Mouse (Mus musculus): ENCODE results near the gene Ren1. TPM values are rescaled to one million over a fixed set of nuclear protein-coding genes. Genes with fewer than 3 reads are reported as not detected.

Gene Ren1
- polyA plus RNA-seq, 1 experiment from 2014 or later = 2.7 TPM

- Histone ChIP-seq H3K4me3 (replicated peaks) (no peak overlapping the region), H3K9ac (no peak overlapping the region), H3K4me2 (replicated peaks) (no peak overlapping the region), H3K4me1 (replicated peaks) (peaks cover 34% of the 10 kb centered on the region), H3K27me3 (replicated peaks) (peaks cover 11% of the 10 kb centered on the region; the same call in 1 of the 2 replicates), H3K36me3 (no peaks in the 10 kb centered on the region), H3K27ac (no peak overlapping the region), H3K9me3 (no peaks in the 10 kb centered on the region)
- 38% methylated on average over 10 of the region's 10 CpGs for WGBS
- ATAC-seq = no peak
Observed at GRCm38 (mm10) chr1:133366951-133367605, 16.8 kb downstream of the Ren1 start.

GRCm38 (mm10) chr1:133367606-133368488 is 17.5 kb downstream of the Ren1 start:
- no peak for ATAC-seq
- peaks cover 11% of the 10 kb centered on the region; the same call in 1 of the 2 replicates for H3K27me3 ChIP-seq (replicated peaks)
- no peak overlapping the region for H3K4me3 ChIP-seq (replicated peaks)
- peak overlapping the region; percentile 60; the same call in 1 of the 2 replicates for H3K27ac ChIP-seq
- peak overlapping the region; percentile 17; the same call in 1 of the 2 replicates for H3K9ac ChIP-seq
- peak overlapping the region; percentile 36; the same call in 1 of the 2 replicates for H3K4me2 ChIP-seq (replicated peaks)
- peaks cover 37% of the 10 kb centered on the region for H3K4me1 ChIP-seq (replicated peaks)
- H3K36me3 ChIP-seq = no peaks in the 10 kb centered on the region
- H3K9me3 ChIP-seq = no peaks in the 10 kb centered on the region
- 20% methylated on average over 11 of the region's 11 CpGs for WGBS

- Histone ChIP-seq H3K36me3 (no peaks in the 10 kb centered on the region), H3K9me3 (no peaks in the 10 kb centered on the region), H3K4me3 (replicated peaks) (no peak overlapping the region), H3K4me2 (replicated peaks) (no peak overlapping the region), H3K4me1 (replicated peaks) (peaks cover 33% of the 10 kb centered on the region), H3K9ac (no peak overlapping the region), H3K27me3 (replicated peaks) (peaks cover 11% of the 10 kb centered on the region; the same call in 1 of the 2 replicates), H3K27ac (no peak overlapping the region)
- WGBS = 67% methylated on average over 10 of the region's 10 CpGs
- ATAC-seq = no peak
Observed at GRCm38 (mm10) chr1:133368644-133369043, 18.3 kb downstream of the Ren1 start.

- H3K36me3 ChIP-seq = no peaks in the 10 kb centered on the region
- H3K9me3 ChIP-seq = no peaks in the 10 kb centered on the region
- WGBS = 53% methylated on average over 4 of the region's 4 CpGs
- H3K4me3 ChIP-seq (replicated peaks) = no peak overlapping the region
- no peak overlapping the region for H3K9ac ChIP-seq
- H3K27me3 ChIP-seq (replicated peaks) = no peaks in the 10 kb centered on the region
- no peak overlapping the region for H3K4me2 ChIP-seq (replicated peaks)
- no peak overlapping the region for H3K27ac ChIP-seq
- no peak for ATAC-seq
- H3K4me1 ChIP-seq (replicated peaks) = peaks cover 25% of the 10 kb centered on the region
Observed at GRCm38 (mm10) chr1:133370352-133370751, 20.0 kb downstream of the Ren1 start.

- H3K36me3 ChIP-seq = no peaks in the 10 kb centered on the region
- H3K4me2 ChIP-seq (replicated peaks) = no peak overlapping the region
- H3K27me3 ChIP-seq (replicated peaks) = no peaks in the 10 kb centered on the region
- H3K4me3 ChIP-seq (replicated peaks) = no peak overlapping the region
- WGBS = 68% methylated on average over 6 of the region's 6 CpGs
- no peaks in the 10 kb centered on the region for H3K9me3 ChIP-seq
- peaks cover 31% of the 10 kb centered on the region for H3K4me1 ChIP-seq (replicated peaks)
- no peak for ATAC-seq
- no peak overlapping the region for H3K9ac ChIP-seq
- no peak overlapping the region for H3K27ac ChIP-seq
Observed at GRCm38 (mm10) chr1:133371431-133371830, 21.1 kb downstream of the Ren1 start.

- H3K27ac ChIP-seq = no peak overlapping the region
- ATAC-seq = no peak
- no peak overlapping the region for H3K4me2 ChIP-seq (replicated peaks)
- no peak overlapping the region for H3K4me3 ChIP-seq (replicated peaks)
- H3K36me3 ChIP-seq = no peaks in the 10 kb centered on the region
- no peaks in the 10 kb centered on the region for H3K9me3 ChIP-seq
- peaks cover 31% of the 10 kb centered on the region for H3K4me1 ChIP-seq (replicated peaks)
- WGBS = 54% methylated on average over 8 of the region's 8 CpGs
- H3K27me3 ChIP-seq (replicated peaks) = no peaks in the 10 kb centered on the region
- no peak overlapping the region for H3K9ac ChIP-seq
Observed at GRCm38 (mm10) chr1:133372113-133372512, 21.8 kb downstream of the Ren1 start.

GRCm38 (mm10) chr1:133375696-133376346 is 25.5 kb downstream of the Ren1 start:
- 0 out of 2 replicates have a peak overlapping the region, but pooled peaks have one; percentile 3 for H3K4me2 ChIP-seq (replicated peaks)
- H3K27me3 ChIP-seq (replicated peaks) = no peaks in the 10 kb centered on the region
- no peaks in the 10 kb centered on the region for H3K9me3 ChIP-seq
- no peak overlapping the region for H3K4me3 ChIP-seq (replicated peaks)
- 0 out of 2 replicates have a peak, but pooled peaks cover 20% of the 10 kb centered on the region for H3K4me1 ChIP-seq (replicated peaks)
- peak; percentile 90 for ATAC-seq
- no peaks in the 10 kb centered on the region for H3K36me3 ChIP-seq
- WGBS = 51% methylated on average over 10 of the region's 10 CpGs
- no peak overlapping the region for H3K27ac ChIP-seq
- no peak overlapping the region for H3K9ac ChIP-seq

- Histone ChIP-seq H3K27ac (no peak overlapping the region), H3K27me3 (replicated peaks) (no peaks in the 10 kb centered on the region), H3K36me3 (no peaks in the 10 kb centered on the region), H3K9me3 (no peaks in the 10 kb centered on the region), H3K4me1 (replicated peaks) (0 out of 2 replicates have a peak, but pooled peaks cover 16% of the 10 kb centered on the region), H3K9ac (no peak overlapping the region), H3K4me3 (replicated peaks) (no peak overlapping the region), H3K4me2 (replicated peaks) (no peak overlapping the region)
- 87% methylated on average over 5 of the region's 5 CpGs for WGBS
- no peak for ATAC-seq
Observed at GRCm38 (mm10) chr1:133377547-133377946, 27.2 kb downstream of the Ren1 start.

GRCm38 (mm10) chr1:133379254-133379985 is 29.1 kb downstream of the Ren1 start:
- H3K36me3 ChIP-seq = peaks cover 7% of the 10 kb centered on the region; the same call in 1 of the 2 replicates
- whole genome bisulfite sequencing = 63% methylated on average over 10 of the region's 10 CpGs
- no peaks in the 10 kb centered on the region for H3K27me3 ChIP-seq (replicated peaks)
- no peak overlapping the region for H3K4me3 ChIP-seq (replicated peaks)
- H3K4me1 ChIP-seq (replicated peaks) = 0 out of 2 replicates have a peak, but pooled peaks cover 16% of the 10 kb centered on the region
- no peak overlapping the region for H3K27ac ChIP-seq
- no peak overlapping the region for H3K9ac ChIP-seq
- no peak overlapping the region for H3K4me2 ChIP-seq (replicated peaks)
- H3K9me3 ChIP-seq = no peaks in the 10 kb centered on the region
- no peak for ATAC-seq

- Histone ChIP-seq H3K36me3 (peaks cover 7% of the 10 kb centered on the region; the same call in 1 of the 2 replicates), H3K4me3 (replicated peaks) (no peak overlapping the region), H3K27ac (no peak overlapping the region), H3K9ac (no peak overlapping the region), H3K27me3 (replicated peaks) (no peaks in the 10 kb centered on the region), H3K4me2 (replicated peaks) (no peak overlapping the region), H3K4me1 (replicated peaks) (0 out of 2 replicates have a peak, but pooled peaks cover 16% of the 10 kb centered on the region), H3K9me3 (no peaks in the 10 kb centered on the region)
- 77% methylated on average over 3 of the region's 3 CpGs for WGBS
- no peak for ATAC-seq
Observed at GRCm38 (mm10) chr1:133379986-133380320, 29.6 kb downstream of the Ren1 start.

GRCm38 (mm10) chr1:133380347-133381065 is 30.2 kb downstream of the Ren1 start:
- H3K27ac ChIP-seq = no peak overlapping the region
- H3K27me3 ChIP-seq (replicated peaks) = no peaks in the 10 kb centered on the region
- 72% methylated on average over 14 of the region's 14 CpGs for WGBS
- H3K9me3 ChIP-seq = no peaks in the 10 kb centered on the region
- H3K4me2 ChIP-seq (replicated peaks) = no peak overlapping the region
- H3K4me1 ChIP-seq (replicated peaks) = 0 out of 2 replicates have a peak, but pooled peaks cover 16% of the 10 kb centered on the region
- no peak overlapping the region for H3K4me3 ChIP-seq (replicated peaks)
- H3K36me3 ChIP-seq = peaks cover 7% of the 10 kb centered on the region; the same call in 1 of the 2 replicates
- no peak for ATAC-seq
- no peak overlapping the region for H3K9ac ChIP-seq
